Mouse (Mus musculus) fat pad, adult 2 months (tissue): ENCODE data around the gene Gp9.

Experiments
- DNase-seq: peaks from one replicate; pipeline ENCODE4 v3.0.0-alpha.2; 2011; ENCODE audit warnings: low read depth, low spot score; ENCODE audit errors: extremely low read depth

Gene Gp9

GRCm38 (mm10) chr6:87808521-87808920 is 30.6 kb downstream of the Gp9 start:
- DNase-seq: no peak

- DNase-seq: no peak
These were observed 31.3 kb downstream of the Gp9 start for GRCm38 (mm10) chr6:87809144-87809543.

DNA sequence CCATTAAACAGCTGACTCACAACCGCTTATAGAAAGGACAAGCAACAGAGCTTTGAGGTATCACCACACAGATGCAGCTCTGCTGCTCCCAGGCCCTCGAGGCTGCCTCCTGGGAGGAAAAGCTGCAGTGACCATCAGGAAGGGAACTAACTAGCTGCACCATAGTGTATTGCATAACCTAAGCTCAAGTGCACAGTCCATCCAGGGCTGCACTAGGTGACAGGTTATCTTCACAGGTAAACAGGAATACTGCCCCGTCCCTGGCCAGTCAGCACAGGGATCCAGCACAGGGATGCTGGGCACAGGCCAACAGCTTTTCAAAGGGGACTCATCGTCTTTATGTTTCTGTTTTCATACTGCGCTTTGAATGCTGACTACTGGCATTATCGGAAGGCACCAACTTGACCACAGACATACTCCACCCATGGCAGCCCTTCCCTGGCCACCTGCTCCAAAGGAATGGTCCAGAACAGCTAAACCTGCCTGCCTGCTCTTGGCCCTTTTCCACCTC is 31.8 kb downstream of the Gp9 start:
- DNase-seq: no peak

GRCm38 (mm10) chr6:87810311-87810710 is 32.4 kb downstream of the Gp9 start:
- DNase-seq: no peak

- no peak for DNase-seq
These were observed 33.1 kb downstream of the Gp9 start for GRCm38 (mm10) chr6:87810713-87811669.

GRCm38 (mm10) chr6:87811675-87812338 is 33.9 kb downstream of the Gp9 start, which contains the start of gene Rab43:
Gene Rab43, minus strand, starts transcription at chr6:87812164.
- no peak for DNase-seq

GRCm38 (mm10) chr6:87812656-87813055 is 34.8 kb downstream of the Gp9 start:
- DNase-seq: no peak

DNA sequence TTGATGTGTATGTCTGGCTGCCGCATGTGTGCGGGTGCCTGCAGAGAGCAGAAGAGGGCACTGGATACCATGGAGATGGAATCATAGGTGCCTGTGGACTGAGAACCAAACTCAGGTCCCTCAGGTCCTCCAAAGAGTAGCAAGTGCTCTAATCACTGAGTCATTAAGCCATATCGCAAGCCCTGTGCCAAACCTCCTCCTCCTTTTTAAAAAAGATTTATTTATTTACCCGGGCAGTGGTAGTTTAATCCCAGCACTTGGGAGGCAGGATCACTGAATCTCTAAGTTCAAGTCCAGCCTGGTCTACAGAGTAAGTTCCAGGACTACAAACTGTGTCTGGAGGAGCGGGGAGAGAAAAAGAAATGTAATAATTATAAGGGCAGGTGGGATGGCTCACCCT is 36.6 kb downstream of the Gp9 start:
- DNase-seq: no peak

- no peak for DNase-seq
These were observed 42.5 kb downstream of the Gp9 start for GRCm38 (mm10) chr6:87820366-87820765.
